Mouse (Mus musculus) ES-Bruce4 (cell line): Measurements from ENCODE around the gene Trpm2. TPM values are rescaled to one million over a fixed set of nuclear protein-coding genes. Genes with fewer than 3 reads are reported as not detected.
"Not testable (repeated sequence)": the region's sequence is repeated elsewhere in the genome, so short reads cannot be mapped to it uniquely, and the experiment has no call there.

Source experiments
- H3K27ac ChIP-seq: 2 replicates; pipeline ENCODE4 v1.5.1; 2012; ENCODE audit warnings: low read length, inconsistent platforms; ENCODE audit not compliant: insufficient read depth
- H3K27me3 ChIP-seq: 2 replicates; pipeline ENCODE4 v1.6.1; 2012; ENCODE audit warnings: mild to moderate bottlenecking, low read length, inconsistent platforms; ENCODE audit not compliant: control insufficient read depth, poor library complexity, insufficient read depth, severe bottlenecking
- H3K36me3 ChIP-seq: 2 replicates; pipeline ENCODE4 v1.6.1; 2012; ENCODE audit warnings: inconsistent platforms, mild to moderate bottlenecking, low read length, moderate library complexity; ENCODE audit not compliant: control insufficient read depth, poor library complexity, insufficient read depth, severe bottlenecking
- H3K4me1 ChIP-seq: one replicate; pipeline ENCODE4 v1.8.1; 2011; ENCODE audit warnings: low read length; ENCODE audit not compliant: control insufficient read depth, insufficient read depth
- H3K4me3 ChIP-seq: 2 replicates; pipeline ENCODE4 v1.5.1; 2011; ENCODE audit warnings: low read depth, mild to moderate bottlenecking, low read length
- H3K9ac ChIP-seq: 2 replicates; pipeline ENCODE4 v1.6.1; 2012; ENCODE audit warnings: low read depth, mild to moderate bottlenecking, inconsistent platforms; ENCODE audit not compliant: poor library complexity, severe bottlenecking
- H3K9me3 ChIP-seq: replicated peaks from 2 replicates; pipeline ENCODE4 v1.6.1; 2012; ENCODE audit warnings: mild to moderate bottlenecking, low read length, inconsistent platforms; ENCODE audit not compliant: control insufficient read depth, poor library complexity, insufficient read depth, severe bottlenecking
- CTCF ChIP-seq: IDR thresholded peaks from one replicate; pipeline ENCODE4 v1.8.1; 2011; ENCODE audit warnings: low read depth, low read length
- EP300 ChIP-seq: IDR thresholded peaks from 2 replicates; pipeline ENCODE4 v1.6.1; 2011; ENCODE audit warnings: low read depth, low read length; ENCODE audit not compliant: insufficient read depth
- POLR2A ChIP-seq: IDR thresholded peaks from one replicate; pipeline ENCODE4 v1.8.1; 2011; ENCODE audit warnings: low read length; ENCODE audit not compliant: insufficient read depth
- polyA plus RNA-seq: library from polyadenylated mRNA; stranded (reverse); fragments of >200 nt; gene quantifications from 2 replicates; pipeline ENCODE4 v1.2.4, GENCODE M21; 2011; ENCODE audit warnings: low read depth; ENCODE audit not compliant: missing spikeins, insufficient read depth, insufficient read length

The Trpm2 gene
- polyA plus RNA-seq, 1 experiment = 0.07 TPM

- TF ChIP-seq CTCF = no peak
- TF ChIP-seq POLR2A = no peak
- H3K4me1 ChIP-seq = no peaks in the 10 kb centered on the region
Measured at GRCm38 (mm10) chr10:77963971-77964370, 6.4 kb downstream of the Trpm2 start.

GRCm38 (mm10) chr10:77962725-77963124 lies 7.6 kb downstream of the Trpm2 start:
- H3K4me1 ChIP-seq = no peaks in the 10 kb centered on the region
- no peak overlapping the region for H3K9ac ChIP-seq
- TF ChIP-seq EP300 = no peak
- no peak for TF ChIP-seq CTCF
- no peak for TF ChIP-seq POLR2A
- H3K27ac ChIP-seq = no peak overlapping the region
- no peaks in the 10 kb centered on the region for H3K36me3 ChIP-seq
- H3K27me3 ChIP-seq = no peaks in the 10 kb centered on the region
- no peak overlapping the region for H3K4me3 ChIP-seq
- H3K9me3 ChIP-seq = no peaks in the 10 kb centered on the region

More at GRCm38 (mm10) chr10:77963971-77964370, 6.4 kb downstream of the Trpm2 start:
- Histone ChIP-seq H3K4me3 (no peak overlapping the region), H3K27ac (no peak overlapping the region), H3K27me3 (0 out of 2 replicates have a peak, but pooled peaks cover 2% of the 10 kb centered on the region), H3K9me3 (no peaks in the 10 kb centered on the region), H3K9ac (no peak overlapping the region), H3K36me3 (no peaks in the 10 kb centered on the region)

GRCm38 (mm10) chr10:77950468-77950867 lies 19.9 kb downstream of the Trpm2 start:
- not testable (repeated sequence) for H3K4me3 ChIP-seq, H3K27ac ChIP-seq, H3K27me3 ChIP-seq, H3K4me1 ChIP-seq, H3K9ac ChIP-seq, H3K36me3 ChIP-seq, H3K9me3 ChIP-seq

GRCm38 (mm10) chr10:77939685-77940084 lies 30.7 kb downstream of the Trpm2 start:
- Histone ChIP-seq H3K9me3 (no peaks in the 10 kb centered on the region; the same call in 1 of the 2 replicates), H3K27me3 (no peaks in the 10 kb centered on the region), H3K36me3 (no peaks in the 10 kb centered on the region), H3K27ac (no peak overlapping the region), H3K4me3 (no peak overlapping the region), H3K4me1 (no peaks in the 10 kb centered on the region), H3K9ac (no peak overlapping the region)
- TF ChIP-seq CTCF (no peak), EP300 (no peak), POLR2A (no peak)

GRCm38 (mm10) chr10:77927375-77927774 lies 43.0 kb downstream of the Trpm2 start:
- no peak overlapping the region for H3K9ac ChIP-seq
- H3K27me3 ChIP-seq = no peaks in the 10 kb centered on the region
- no peaks in the 10 kb centered on the region for H3K4me1 ChIP-seq
- H3K27ac ChIP-seq = no peak overlapping the region
- no peaks in the 10 kb centered on the region for H3K9me3 ChIP-seq
- no peaks in the 10 kb centered on the region for H3K36me3 ChIP-seq
- no peak for TF ChIP-seq CTCF
- no peak for TF ChIP-seq EP300
- TF ChIP-seq POLR2A = no peak
- no peak overlapping the region for H3K4me3 ChIP-seq

- Histone ChIP-seq H3K4me1 (no peaks in the 10 kb centered on the region), H3K36me3 (no peaks in the 10 kb centered on the region), H3K9ac (no peak overlapping the region), H3K27ac (no peak overlapping the region), H3K27me3 (no peaks in the 10 kb centered on the region), H3K4me3 (no peak overlapping the region), H3K9me3 (no peaks in the 10 kb centered on the region)
- TF ChIP-seq CTCF = peak; percentile 64
- no peak for TF ChIP-seq POLR2A
Measured at GRCm38 (mm10) chr10:77926140-77926539, 44.2 kb downstream of the Trpm2 start.

- no peak overlapping the region for H3K27ac ChIP-seq
- H3K27me3 ChIP-seq = no peaks in the 10 kb centered on the region
- no peaks in the 10 kb centered on the region for H3K9me3 ChIP-seq
- no peak overlapping the region for H3K4me3 ChIP-seq
- no peak for TF ChIP-seq POLR2A
- no peak for TF ChIP-seq EP300
- TF ChIP-seq CTCF = no peak
- H3K9ac ChIP-seq = no peak overlapping the region
- no peaks in the 10 kb centered on the region for H3K4me1 ChIP-seq
- H3K36me3 ChIP-seq = no peaks in the 10 kb centered on the region
Measured at GRCm38 (mm10) chr10:77922681-77923080, 47.7 kb downstream of the Trpm2 start.
